Mouse (Mus musculus) urinary bladder, postnatal 14 days (tissue): ENCODE measurements around the gene Sptbn4.
"Not testable (repeated sequence)": the region's sequence is repeated elsewhere in the genome, so short reads cannot be mapped to it uniquely, and the experiment has no call there.

ENCODE experiments used
- DNase-seq: peaks from one replicate; pipeline ENCODE4 v3.0.0; 2021; ENCODE audit warnings: low spot score

Sptbn4 gene

DNA sequence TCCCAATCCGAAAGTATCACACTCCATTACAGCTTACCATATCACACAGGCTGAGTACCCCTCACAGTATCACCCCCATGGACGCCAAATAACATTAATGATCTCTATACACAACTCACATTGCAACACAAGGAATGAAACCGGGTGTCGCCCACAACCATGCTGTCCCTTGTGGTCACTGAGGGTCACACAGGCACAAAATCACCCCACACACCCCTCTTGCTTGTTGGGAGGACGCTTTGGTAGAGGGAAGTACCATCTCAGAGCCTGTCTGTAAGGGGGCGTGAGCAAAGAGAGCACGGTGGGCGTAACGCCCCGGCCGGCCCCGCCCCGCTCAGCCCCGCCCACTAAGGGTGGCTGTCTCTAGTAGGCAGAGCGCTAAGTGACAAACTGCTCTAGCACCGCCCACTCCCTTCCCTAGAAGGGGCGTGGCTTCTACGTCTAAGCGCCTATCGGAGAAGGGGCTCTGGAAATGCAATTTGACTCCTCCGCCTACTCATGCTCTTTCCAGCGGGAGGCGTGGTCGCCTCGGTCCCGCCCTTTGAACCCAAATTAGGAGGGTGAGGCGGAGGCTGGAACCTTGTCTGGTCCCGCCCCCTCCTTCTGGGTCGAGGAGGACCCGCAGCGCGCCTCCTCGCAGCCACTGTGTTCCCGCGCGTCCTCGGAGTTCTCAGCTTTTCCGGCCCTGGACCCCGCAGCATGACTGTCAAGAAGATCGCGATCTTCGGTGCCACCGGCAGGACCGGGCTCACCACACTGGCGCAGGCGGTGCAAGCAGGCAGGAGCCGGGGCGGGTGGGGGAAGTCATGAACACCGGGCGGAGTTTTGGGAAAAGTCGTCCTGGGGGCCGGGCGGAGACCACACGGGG lies at the start of gene Sptbn4, which contains the start of gene Blvrb:
TSS of gene Sptbn4 (minus strand) at position 268 of the 868 bp plus-strand sequence.
TSS of gene Blvrb (plus strand) at position 560 of the 868 bp plus-strand sequence.
- peak; percentile 99 for DNase-seq

DNA sequence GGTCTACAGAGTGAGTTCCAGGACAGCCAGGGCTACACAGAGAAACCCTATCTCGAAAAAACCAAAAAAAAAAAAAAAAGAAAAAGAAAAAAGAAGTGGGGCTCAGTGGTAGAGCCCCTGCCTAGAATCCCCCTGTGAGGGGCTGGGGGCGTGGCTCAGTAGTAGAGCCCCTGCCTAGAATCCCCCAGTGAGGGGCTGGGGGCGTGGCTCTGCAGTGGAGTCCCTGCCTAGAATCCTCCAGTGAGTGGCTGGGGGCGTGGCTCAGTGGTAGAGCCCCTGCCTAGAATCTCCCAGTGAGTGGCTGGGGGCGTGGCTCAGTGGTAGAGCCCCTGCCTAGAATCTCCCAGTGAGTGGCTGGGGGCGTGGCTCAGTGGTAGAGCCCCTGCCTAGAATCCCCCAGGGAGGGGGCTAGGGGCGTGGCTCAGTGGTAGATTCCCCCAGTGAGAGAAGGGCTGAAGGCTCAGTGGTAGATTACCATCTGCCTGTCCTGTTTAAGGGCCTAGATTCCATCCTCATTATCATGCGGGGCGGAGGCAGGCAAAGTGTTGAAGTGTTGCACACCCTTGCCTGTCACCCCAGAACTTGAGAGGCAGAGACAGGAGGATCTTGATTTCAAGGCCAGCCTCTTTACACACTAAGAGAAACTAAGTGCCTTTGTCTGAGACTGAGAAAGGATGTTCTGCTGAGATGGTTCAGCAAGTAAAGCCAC lies 47.3 kb upstream of the Sptbn4 start:
- not testable (repeated sequence) for DNase-seq

DNA sequence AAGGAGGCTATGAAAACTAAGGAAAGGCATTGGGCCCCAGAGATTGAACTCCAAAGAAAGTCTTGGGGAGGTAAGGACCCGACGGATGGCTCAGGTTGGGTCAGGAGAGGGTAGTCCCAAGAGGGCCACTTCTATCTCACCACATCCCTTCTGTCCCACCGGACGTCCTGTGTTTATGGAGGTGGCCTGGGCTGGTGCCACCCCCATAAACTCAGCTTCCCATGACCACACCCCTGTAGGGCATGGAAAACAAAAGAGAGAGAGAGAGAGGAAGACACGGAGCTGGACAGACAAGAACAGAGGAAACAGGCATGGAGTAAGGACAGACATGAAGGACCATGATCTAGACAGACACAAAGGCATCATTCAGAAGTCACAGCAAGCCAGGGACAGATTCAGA lies 46.0 kb upstream of the Sptbn4 start:
- DNase-seq: no peak

DNA sequence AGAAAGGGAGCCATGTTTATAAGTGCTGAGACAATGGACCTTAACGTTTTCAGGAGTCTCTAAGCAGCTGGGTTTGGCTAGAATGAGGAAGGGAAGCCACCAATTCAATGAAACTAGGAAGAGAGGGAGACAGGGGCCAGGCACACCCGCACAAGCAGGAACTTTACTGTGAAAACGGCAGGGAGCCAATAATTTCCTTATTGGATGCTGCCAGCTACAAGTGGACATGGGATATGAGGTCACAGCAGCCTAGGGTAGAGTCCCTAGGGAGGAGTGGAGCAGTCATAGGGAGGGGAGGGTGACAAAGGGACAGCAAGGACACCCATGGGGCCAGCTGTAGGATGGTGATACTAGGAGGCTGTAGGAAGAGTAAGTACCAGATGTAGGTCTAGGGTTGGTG lies 45.5 kb upstream of the Sptbn4 start:
- no peak for DNase-seq

DNA sequence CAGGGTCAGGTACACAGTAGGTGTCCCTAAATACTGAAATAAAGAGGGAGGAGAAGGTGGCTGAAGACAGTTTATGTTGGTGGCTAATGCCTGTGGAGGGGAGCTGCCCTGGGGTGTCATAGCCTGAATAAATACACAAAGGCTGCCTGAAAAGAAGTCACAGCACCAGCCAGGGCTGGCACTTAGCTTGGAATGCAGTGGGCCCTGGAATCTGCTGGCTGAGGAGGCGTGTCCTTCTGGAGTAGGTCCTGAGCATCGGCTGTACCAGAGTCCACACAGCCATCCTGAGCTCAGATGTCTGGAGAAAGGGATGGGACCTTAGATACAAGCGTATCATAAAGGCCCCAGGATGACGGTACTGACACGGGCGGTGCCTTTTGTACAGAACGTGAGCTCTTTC lies 44.4 kb upstream of the Sptbn4 start:
- no peak for DNase-seq

DNA sequence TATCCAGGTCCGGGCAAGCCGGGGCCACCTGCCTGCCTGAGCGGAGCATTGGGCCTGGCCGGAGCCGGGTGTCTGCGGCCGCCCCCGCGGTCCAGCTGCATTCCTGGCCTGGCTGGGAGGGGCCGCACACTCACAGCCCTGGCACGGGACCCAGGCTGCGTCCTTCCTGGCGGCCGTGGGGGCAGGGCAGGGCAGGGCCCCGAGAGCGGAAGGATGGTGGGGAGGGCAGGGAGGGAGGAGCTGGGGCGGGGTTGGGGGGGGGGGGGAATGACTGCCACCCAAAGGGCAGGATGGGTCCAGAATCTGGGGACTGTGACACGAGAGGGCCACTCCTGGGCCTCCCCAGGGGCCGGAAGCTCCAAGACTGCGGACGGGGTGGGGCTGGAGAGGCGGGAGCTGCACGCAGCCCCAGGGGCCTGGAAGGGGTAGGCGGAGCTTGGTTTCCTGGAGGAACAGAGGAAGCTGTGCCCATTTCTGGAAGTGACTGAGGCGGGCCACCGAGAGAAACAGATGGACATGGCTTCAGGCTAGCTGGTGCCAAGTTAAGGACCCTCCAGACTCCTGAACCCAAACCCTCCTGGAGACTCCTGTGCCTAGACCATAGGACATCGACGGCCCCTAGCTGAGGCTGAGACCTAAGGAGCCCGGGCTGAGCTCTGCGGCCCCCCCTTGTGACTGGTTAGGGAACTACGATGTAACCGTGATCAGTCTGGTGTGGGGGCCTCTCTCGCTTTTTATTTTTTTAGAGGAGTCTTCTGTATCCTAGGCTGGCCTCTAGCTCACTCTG lies 43.2 kb upstream of the Sptbn4 start:
- peak; percentile 97 for DNase-seq

DNA sequence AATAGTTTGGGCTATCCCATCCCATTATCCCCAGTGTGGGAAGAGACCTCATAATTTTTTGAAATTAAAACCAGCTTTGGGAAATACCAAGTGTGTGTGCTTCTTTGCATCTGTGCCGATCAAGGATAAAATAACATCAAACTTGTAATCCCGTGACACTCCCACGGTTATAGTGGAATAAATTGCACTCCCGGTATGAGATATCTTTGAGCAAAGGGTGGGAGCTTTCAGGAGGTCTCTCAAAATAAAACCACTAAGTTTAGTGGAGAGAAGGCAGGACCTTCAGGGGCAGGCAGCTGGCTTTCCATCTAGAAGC lies 42.7 kb upstream of the Sptbn4 start:
- DNase-seq: no peak

DNA sequence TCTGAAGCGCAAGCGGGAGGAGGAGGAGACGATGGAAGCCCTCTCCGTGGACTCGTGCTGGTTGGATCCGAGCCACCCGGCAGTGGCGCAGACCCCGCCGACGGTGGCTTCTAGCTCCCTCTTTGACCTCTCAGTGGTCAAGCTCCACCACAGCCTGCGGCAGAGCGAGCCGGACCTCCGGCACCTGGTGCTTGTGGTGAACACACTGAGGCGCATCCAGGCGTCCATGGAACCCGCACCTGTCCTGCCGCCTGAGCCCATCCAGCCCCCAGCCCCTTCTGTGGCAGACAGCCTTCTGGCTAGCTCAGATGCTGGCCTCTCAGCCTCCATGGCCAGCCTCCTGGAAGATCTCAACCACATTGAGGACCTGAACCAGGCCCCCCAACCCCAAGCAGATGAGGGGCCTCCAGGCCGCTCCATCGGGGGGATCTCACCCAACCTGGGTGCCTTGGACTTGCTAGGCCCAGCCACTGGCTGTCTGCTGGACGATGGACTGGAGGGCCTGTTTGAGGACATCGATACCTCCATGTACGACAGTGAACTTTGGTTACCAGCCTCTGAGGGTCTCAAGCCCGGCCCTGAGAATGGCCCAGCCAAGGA lies 41.9 kb upstream of the Sptbn4 start:
- DNase-seq: no peak

DNA sequence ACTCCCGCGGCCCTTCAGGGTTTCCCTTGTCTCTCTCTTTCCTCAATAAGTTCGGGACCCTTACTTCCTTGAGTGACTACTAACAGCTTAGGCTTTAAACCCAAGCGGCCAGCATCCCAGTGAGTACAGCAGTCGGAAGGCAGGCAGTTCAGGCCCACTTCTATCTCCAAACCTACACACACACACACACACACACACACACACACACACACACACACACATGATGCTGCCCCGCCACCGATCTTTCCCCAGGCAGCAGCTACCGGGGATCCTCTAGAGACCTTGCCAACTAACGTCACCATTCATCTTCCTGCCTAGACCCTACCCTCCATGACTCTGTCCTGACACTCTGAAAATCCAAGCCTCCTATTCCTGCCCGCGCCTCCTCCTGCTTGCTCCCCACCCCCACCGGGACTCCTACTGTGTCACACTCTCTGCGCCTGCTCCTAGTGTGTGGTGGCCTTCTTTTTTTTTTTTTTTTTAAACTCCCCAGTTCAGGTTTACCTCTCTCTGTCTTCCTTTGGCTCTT lies 40.3 kb upstream of the Sptbn4 start:
- DNase-seq: peak; percentile 80

DNA sequence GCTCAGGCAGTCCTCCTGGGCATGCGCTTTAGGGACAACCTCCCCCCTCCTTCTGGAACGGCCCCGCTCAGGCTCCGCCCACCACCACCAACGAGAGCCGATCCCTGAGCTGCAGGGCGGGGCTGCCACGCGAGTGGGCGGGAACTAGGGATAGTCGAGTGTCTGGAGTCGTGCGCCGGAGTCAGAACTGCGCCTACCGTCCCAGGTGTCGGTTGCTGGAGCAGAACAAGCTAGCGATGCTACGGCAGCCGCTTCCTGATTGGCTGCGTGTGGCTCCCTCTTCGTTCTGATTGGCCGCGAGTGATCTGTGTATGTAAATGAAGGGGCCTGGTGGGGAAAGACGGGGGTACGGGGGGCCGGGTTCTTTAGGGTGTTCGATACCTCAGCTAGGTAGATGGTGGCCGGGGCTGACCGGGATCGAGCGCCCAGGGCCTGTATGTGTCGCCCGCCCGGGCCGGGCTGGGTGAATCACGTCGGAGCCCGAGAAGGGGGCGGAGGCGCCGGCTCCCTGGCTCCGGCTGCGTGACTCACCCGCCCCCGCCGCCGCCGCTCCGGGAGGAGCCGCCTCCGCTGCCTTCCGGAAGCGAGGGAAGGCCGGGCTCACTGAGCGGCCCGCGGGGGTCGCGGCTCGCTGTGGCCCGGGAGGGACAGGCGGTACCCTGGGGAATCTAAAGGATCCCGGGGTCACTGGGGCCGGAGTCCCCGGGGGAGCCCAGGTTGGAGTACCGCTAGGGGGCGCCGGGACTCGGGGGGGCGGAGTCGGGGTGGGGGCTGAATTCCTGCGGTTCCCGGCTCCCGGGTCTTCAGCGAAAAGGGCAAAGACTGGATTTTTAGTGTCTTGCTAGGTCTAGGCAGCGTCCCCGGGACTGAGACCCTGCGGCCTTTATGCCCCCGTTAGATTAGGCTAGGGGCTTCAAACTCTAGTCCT lies 39.5 kb upstream of the Sptbn4 start, which contains the start of gene Sertad1:
TSS of gene Sertad1 (plus strand) at position 141 of the 928 bp plus-strand sequence.
- peak; percentile 100 for DNase-seq

DNA sequence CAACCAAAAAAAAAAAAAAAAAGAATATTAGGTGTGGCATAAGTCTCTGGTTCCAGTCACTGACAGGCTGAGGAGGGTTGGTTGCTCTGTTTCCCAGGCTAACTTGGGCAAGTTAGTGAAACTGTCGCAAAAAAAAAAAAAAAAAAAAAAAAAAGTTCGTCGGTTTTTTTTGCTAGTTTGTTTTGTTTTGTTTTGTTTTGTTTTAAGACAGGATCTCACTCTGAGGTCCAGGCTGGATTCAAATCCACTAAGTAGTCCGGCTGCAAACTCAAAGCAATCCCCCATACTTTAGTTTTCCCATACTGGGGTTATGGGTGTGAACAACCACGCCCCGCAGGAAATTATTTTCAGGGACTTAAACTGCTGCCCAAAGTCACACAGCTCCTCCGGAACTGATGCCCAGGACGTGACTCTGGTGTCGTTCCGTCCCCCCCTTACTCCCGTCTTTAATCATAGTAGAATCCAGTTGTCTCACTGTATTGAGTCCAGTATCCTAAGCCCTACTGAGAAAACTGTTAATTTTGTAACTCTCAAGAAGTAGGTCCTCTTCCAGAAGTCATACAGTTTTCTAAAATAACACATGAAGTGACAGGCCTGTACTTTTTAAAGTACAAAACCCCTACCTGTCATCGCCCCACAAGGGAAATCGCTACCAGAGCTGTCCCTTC lies 38.8 kb upstream of the Sptbn4 start:
- no peak for DNase-seq

DNA sequence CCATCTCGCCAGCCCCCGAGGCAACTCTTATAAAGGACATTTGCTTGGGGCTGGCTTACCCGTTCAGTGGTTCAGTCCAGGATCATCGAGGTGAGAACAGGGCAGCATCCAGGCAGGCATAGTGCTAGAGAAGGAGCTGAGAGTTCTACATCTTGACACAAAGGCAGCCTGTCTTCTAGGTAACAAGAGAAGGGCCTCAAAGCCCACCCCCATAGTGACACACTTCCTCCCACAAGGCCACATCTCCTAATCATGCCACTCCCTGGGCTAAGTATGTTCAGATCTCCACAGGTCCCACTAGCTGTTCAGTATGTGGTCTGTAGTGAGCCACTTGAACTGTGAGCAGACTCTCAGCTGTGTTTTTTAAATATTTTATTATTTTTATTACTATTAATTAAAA lies 36.4 kb upstream of the Sptbn4 start:
- DNase-seq: no peak

DNA sequence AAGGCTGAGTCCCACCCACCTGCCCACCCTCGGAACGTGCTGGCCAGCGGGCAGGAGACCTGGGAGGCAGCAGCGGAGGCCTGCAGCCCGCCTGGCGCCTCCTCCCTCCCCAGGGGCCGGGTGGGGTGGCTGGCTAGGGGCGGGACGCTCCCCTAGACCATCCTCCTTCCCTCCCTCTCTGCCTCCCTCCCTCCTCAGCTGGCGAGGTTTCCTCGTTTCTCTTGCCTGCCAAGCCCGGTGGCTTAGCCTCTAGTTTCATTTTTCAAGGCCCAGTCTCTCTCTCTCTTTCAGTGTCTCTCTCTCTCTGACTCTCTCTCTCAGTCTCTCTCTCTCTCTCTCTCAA lies 34.1 kb upstream of the Sptbn4 start:
- peak; percentile 93 for DNase-seq

DNA sequence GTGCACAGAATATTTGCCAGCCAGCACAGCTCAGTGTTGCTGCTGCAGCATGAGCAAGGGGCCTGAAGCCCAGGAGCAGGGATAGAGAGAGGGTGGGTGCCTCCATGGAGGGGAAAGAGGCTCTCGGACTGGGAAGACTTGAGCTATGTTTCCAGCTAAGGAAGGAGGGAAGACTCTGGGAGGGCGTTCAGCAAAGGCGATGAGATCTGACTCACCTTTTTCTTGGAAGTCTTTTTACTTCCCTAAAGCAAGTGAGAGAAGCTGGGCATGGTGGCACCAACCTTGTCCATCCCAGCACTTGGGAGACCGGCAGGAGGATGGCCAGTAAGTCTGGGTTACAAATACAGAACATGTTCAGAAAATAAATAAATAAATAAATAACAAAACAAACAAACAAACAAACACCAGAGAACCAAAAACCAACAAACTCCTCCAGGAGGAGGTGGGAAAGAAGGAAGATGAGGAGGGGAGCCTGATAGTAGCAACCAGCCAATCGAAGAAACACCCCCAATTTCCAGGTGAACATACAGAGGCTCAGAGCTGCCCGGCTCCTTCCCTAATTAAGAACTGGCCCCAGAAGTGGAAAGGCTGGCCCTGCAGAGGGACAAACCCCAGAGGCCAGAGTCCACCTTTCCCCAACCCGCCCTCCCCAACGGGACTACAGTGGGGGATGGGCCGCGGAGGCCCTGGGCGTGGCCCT lies 33.6 kb upstream of the Sptbn4 start:
- DNase-seq: no peak

DNA sequence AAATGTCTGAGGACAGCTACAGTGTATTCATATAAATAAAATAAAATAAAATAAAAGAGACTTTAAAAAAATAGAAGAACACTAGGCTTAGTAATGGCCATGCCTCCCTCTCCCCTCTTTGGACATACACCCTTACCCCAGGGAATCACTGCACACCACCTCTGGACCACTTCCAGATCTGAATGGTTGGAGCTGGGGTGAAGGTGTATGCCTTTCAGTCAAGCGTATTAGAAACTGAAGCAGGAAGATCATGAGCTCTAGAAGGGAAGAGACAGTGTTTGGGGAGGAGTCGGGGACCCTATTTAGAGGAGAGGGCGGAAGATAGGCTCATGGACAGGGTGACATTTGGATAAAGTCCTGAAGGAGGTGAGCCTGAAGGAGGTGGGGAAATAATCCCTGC lies 33.0 kb upstream of the Sptbn4 start:
- DNase-seq: no peak

DNA sequence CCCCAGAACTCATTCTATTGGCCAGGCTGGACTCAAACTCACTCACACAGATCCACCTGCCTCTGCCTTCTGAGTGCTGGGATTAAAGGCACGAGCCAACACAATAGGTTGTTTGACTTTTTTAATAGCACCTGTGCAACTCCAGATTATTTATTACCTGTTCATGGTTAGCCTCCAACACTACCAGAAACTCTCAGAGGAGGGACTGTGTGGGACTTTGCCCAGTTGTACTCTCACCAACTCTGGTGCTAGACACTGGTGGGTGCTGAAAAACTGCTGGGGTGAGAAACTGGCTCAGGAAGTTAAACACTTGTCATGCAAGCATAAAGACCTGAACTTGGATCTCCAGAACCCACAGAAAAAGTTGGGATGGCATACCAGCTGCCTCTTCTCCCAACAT lies 32.3 kb upstream of the Sptbn4 start:
- no peak for DNase-seq

DNA sequence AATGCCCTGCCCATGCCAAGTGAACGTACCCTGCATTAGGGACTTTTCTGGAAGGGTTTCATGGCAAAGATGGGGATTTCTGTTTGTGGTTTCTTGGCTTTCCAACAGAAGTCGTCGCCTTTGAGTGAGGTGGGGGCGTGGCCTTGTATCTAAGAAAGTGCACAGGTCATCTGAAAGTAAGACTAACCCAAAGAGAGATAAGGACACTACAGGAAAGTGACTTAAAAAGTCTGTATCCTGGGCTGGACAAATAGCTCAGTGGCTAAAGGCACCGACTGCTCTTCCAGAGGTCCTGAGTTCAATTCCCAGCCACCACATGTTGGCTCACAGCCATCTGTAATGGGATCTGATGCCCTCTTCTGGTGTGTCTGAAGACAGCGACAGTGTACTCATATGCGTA lies 31.1 kb upstream of the Sptbn4 start:
- no peak for DNase-seq

DNA sequence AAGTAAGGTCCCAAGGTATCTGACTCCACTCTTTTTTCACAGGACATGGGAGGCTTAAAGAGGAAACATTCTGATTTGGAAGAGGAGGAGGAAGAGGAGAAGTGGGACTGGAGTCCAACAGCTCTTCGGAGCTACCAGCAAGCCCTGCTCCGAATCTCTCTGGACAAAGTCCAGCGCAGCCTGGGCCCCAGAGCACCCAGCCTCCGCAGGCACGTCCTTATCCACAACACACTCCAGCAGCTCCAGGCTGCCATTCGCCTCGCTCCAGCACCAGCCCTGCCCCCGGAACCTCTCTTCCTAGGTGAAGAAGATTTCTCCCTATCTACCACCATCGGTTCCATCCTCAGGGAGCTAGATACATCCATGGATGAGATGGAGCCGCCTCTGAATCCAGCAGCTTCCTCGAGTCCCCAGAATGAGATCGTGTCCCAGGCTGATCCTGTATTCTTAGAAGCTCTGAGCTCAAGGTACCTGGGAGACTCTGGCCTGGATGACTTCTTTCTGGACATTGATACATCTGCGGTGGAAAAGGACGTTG lies 28.7 kb upstream of the Sptbn4 start:
- DNase-seq: no peak

DNA sequence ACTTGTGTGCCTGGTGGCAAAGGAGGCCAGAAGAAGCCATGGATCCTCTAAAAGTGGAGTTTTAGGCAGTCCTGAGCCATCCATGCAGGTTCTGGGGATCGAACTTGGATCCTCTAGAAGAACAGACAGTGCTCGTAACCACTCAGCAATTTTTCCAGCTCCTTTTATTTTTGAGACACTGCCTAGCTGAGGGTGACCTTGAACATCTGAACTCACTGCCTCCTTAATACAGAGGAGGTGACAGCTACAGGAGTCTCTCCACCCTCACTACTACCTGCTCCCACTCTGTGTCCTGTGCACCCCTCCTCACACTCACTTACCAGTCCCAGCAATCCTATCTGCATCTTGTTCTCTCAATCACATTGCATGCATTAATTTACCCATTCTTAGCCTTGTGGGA lies 28.1 kb upstream of the Sptbn4 start:
- no peak for DNase-seq
